ENCODE assay signal across 22 mouse cellular contexts in genomic region chr12:105029890-105030289, GRCm38 (mm10). TPM values are rescaled to one million over a fixed set of nuclear protein-coding genes. Genes with fewer than 3 reads are reported as not detected.
DNase-seq lines count a peak whose midpoint lies in the region; ATAC-seq and TF ChIP-seq lines count a peak whose summit lies in the region.
"Had no signal": no experiment of that assay in that cellular context is flagged by ENCODE, and none has a peak within 500 bp of the region (broad histone marks: within the 10 kb centered on the region; RNA-seq: fewer than 3 reads in every experiment).

No protein-coding gene starts in this region.

- no peaks in the 10 kb centered on the region for H3K9me3 ChIP-seq in heart, embryonic 11.5 days (replicated peaks; ENCODE audit: control insufficient read depth, low read length)
- no peaks in the 10 kb centered on the region for H3K9me3 ChIP-seq in neural tube, embryonic 13.5 days
- no peaks in the 10 kb centered on the region for H3K9me3 ChIP-seq in liver, embryonic 14.5 days (ENCODE audit: control insufficient read depth, low read length)
- H3K9me3 ChIP-seq: forebrain, embryonic 10.5 days; forebrain, embryonic 15.5 days; heart, embryonic 12.5 days; limb, embryonic 13.5 days; midbrain, embryonic 13.5 days had no signal

- no peak for DNase-seq in heart, postnatal 14 days
- no peak for DNase-seq in neural tube, embryonic 10.5 days (ENCODE audit: extremely low spot score, low spot score)
- no peak for DNase-seq in liver, embryonic 14.5 days (ENCODE audit: low read depth in 3 of 3, low spot score in 3 of 3)
- DNase-seq in cerebellum, postnatal 14 days = no peak
- DNase-seq in left cerebral cortex, adult 2 months (ENCODE audit: extremely low spot score in 1 of 2, low spot score in 2 of 2) = no peak
- DNase-seq: adrenal gland, adult 8-10 months; cerebellum, adult 18-20 months; cerebellum, postnatal 10 days; gastrocnemius, postnatal 25 days; kidney, adult 11 months; kidney, postnatal 25 days; lung, adult 2 months; thymus, postnatal 4 days had no signal

- WGBS in heart, embryonic 11.5 days (ENCODE audit: insufficient replicate concordance) = 87% methylated on average over 9 of the region's 9 CpGs
- 84% methylated on average over 9 of the region's 9 CpGs for WGBS in neural tube, embryonic 13.5 days
- 80% methylated on average over 9 of the region's 9 CpGs for WGBS in liver, embryonic 14.5 days (ENCODE audit: insufficient replicate concordance)

- TF ChIP-seq CTCF in liver, embryonic 14.5 days (IDR thresholded peaks at IDR 0.05; ENCODE audit: low read depth) = no peak
- no peak for TF ChIP-seq CTCF in left cerebral cortex, adult 2 months (IDR thresholded peaks at IDR 0.05)

- peak overlapping the region; percentile 68; the same call in 1 of the 2 replicates for H3K4me2 ChIP-seq in heart, embryonic 11.5 days
- H3K4me2 ChIP-seq in neural tube, embryonic 13.5 days = peak overlapping the region; percentile 99; the same call in 1 of the 2 replicates
- peak overlapping the region; percentile 85 for H3K4me2 ChIP-seq in liver, embryonic 14.5 days (ENCODE audit: low read depth)
- no peak overlapping the region for H3K4me2 ChIP-seq in myocyte (ENCODE audit: low read depth)

- H3K9ac ChIP-seq in heart, embryonic 11.5 days (ENCODE audit: low read depth, low read length) = no peak overlapping the region
- H3K9ac ChIP-seq in neural tube, embryonic 13.5 days = no peak overlapping the region
- peak overlapping the region; percentile 89 for H3K9ac ChIP-seq in liver, embryonic 14.5 days (replicated peaks)
- H3K9ac ChIP-seq: heart, embryonic 12.5 days had no signal

- peaks cover 12% of the 10 kb centered on the region for H3K36me3 ChIP-seq in heart, embryonic 11.5 days (ENCODE audit: control insufficient read depth, insufficient read depth, low read length)
- H3K36me3 ChIP-seq in neural tube, embryonic 13.5 days = peaks cover 16% of the 10 kb centered on the region
- peaks cover 29% of the 10 kb centered on the region for H3K36me3 ChIP-seq in liver, embryonic 14.5 days (replicated peaks; ENCODE audit: control insufficient read depth, insufficient read depth, low read depth)
- no peaks in the 10 kb centered on the region for H3K36me3 ChIP-seq in myocyte (ENCODE audit: control insufficient read depth, insufficient read depth)

- H3K4me1 ChIP-seq in heart, embryonic 11.5 days (ENCODE audit: control insufficient read depth, insufficient read depth, low read length) = peaks cover 23% of the 10 kb centered on the region
- H3K4me1 ChIP-seq in neural tube, embryonic 13.5 days (replicated peaks) = peaks cover 39% of the 10 kb centered on the region
- peaks cover 35 to 37% of the 10 kb centered on the region in 2 experiments for H3K4me1 ChIP-seq in liver, embryonic 14.5 days (replicated peaks; ENCODE audit: control insufficient read depth in 2 of 2, insufficient read depth in 2 of 2, low read length in 1 of 2)

- no peak for ATAC-seq in heart, embryonic 11.5 days (replicated peaks; ENCODE audit: insufficient number of reproducible peaks, low FRiP score, low TSS enrichment)
- no peak for ATAC-seq in neural tube, embryonic 13.5 days (ENCODE audit: low read depth)
- no peak for ATAC-seq in liver, embryonic 14.5 days (ENCODE audit: insufficient read depth)
- ATAC-seq: forebrain, embryonic 15.5 days; midbrain, embryonic 13.5 days had no signal

- intact Hi-C loops in heart, postnatal 14 days (cut with DNase I) = loop anchor here (10.0 kb wide), 2 partner anchors 275 to 775 kb away; partner anchors contain the start of gene Dicer1
- intact Hi-C loops in left cerebral cortex, adult 2 months (cut with DNase I) = loop anchor here (5.0 to 10.0 kb wide), 3 partner anchors 195 to 585 kb away; partner anchors contain the start of gene Dicer1

- H3ac ChIP-seq in myocyte (ENCODE audit: control insufficient read depth, insufficient read length) = no peak overlapping the region

- no peak for TF ChIP-seq EP300 in liver, embryonic 14.5 days (IDR thresholded peaks at IDR 0.05; ENCODE audit: low read depth)

- no peak for TF ChIP-seq POLR2A in myocyte (IDR thresholded peaks at IDR 0.05; ENCODE audit: insufficient read length, low read depth)

- H3K79me2 ChIP-seq in myocyte (ENCODE audit: control insufficient read depth, insufficient read depth) = peaks cover 43% of the 10 kb centered on the region

- no peak overlapping the region for H3K27ac ChIP-seq in heart, embryonic 11.5 days (ENCODE audit: low read depth, low read length)
- H3K27ac ChIP-seq in neural tube, embryonic 13.5 days (replicated peaks) = no peak overlapping the region
- peak overlapping the region; percentile 84 for H3K27ac ChIP-seq in liver, embryonic 14.5 days
- no peak overlapping the region for H3K27ac ChIP-seq in left cerebral cortex, adult 2 months
- H3K27ac ChIP-seq: forebrain, embryonic 10.5 days; forebrain, embryonic 15.5 days; hindbrain, embryonic 14.5 days; limb, embryonic 13.5 days; midbrain, embryonic 13.5 days had no signal

- no peaks in the 10 kb centered on the region for H3K27me3 ChIP-seq in heart, embryonic 11.5 days (ENCODE audit: control insufficient read depth, insufficient read depth, low read length)
- no peaks in the 10 kb centered on the region for H3K27me3 ChIP-seq in neural tube, embryonic 13.5 days
- H3K27me3 ChIP-seq in liver, embryonic 14.5 days (ENCODE audit: control insufficient read depth, insufficient read depth, low read length) = no peaks in the 10 kb centered on the region
- H3K27me3 ChIP-seq in myocyte (ENCODE audit: control insufficient read depth, insufficient read depth, insufficient read length) = no peaks in the 10 kb centered on the region
- H3K27me3 ChIP-seq: forebrain, embryonic 15.5 days; heart, embryonic 12.5 days; limb, embryonic 13.5 days; midbrain, embryonic 13.5 days had no signal

- 0 out of 2 replicates have a peak overlapping the region, but pooled peaks have one; percentile 8 for H3K4me3 ChIP-seq in heart, embryonic 11.5 days (ENCODE audit: low read depth, low read length)
- no peak overlapping the region for H3K4me3 ChIP-seq in neural tube, embryonic 13.5 days
- peak overlapping the region in 1 of 2 experiments; percentile 90; a peak in 2 of 4 replicates for H3K4me3 ChIP-seq in liver, embryonic 14.5 days (ENCODE audit: insufficient read depth in 1 of 2, low read depth in 2 of 2, low read length in 2 of 2)
- peak overlapping the region; percentile 74 for H3K4me3 ChIP-seq in myocyte
- no peak overlapping the region for H3K4me3 ChIP-seq in left cerebral cortex, adult 2 months
- H3K4me3 ChIP-seq: forebrain, embryonic 15.5 days had no signal

TF ChIP-seq in myocyte, 11 proteins besides CTCF, POLR2A, EP300 and RAD21:
- TF ChIP-seq SRF (IDR thresholded peaks at IDR 0.05; ENCODE audit: control insufficient read depth, insufficient read length, low read depth) (no peak), MYOG (IDR thresholded peaks at IDR 0.05; ENCODE audit: control insufficient read depth in 1 of 3, insufficient read depth in 1 of 3, insufficient read length in 2 of 3, low read depth in 2 of 3) (no peak), POLR2AphosphoS2 (IDR thresholded peaks at IDR 0.05; ENCODE audit: insufficient read length, low read depth) (no peak), E2F4 (IDR thresholded peaks at IDR 0.05; ENCODE audit: insufficient read depth) (no peak), MAX (IDR thresholded peaks at IDR 0.05; ENCODE audit: low read depth) (no peak), USF1 (IDR thresholded peaks at IDR 0.05; ENCODE audit: low read depth) (no peak), REST (IDR thresholded peaks at IDR 0.05; ENCODE audit: insufficient read depth, insufficient read length) (no peak), TCF3 (IDR thresholded peaks at IDR 0.05; ENCODE audit: insufficient read length, low read depth) (no peak), CEBPB (IDR thresholded peaks at IDR 0.05; ENCODE audit: insufficient read depth, poor library complexity, severe bottlenecking) (no peak), MYOD1 (IDR thresholded peaks at IDR 0.05; ENCODE audit: control insufficient read depth in 1 of 3, insufficient read length in 2 of 3, low read depth in 2 of 3) (no peak), TCF12 (IDR thresholded peaks at IDR 0.05; ENCODE audit: insufficient read depth, poor library complexity, severe bottlenecking) (no peak)
TF ChIP-seq in myocyte: peak in this region for 0.

RNA-seq across cellular contexts. Expression of gene Glrx5, which starts 2.6 kb away (rescaled TPM):
- 214 and 254 TPM in 2 replicates for polyA plus RNA-seq in heart, embryonic 11.5 days (2014; fragmentation: Nextera tagmentation; extraction: Ambion mirVana)
- total RNA-seq in heart, postnatal 14 days (2021) = 10 to 100 TPM; 90.2 to 91.5 TPM
- 151 and 167 TPM in 2 replicates for polyA plus RNA-seq in neural tube, embryonic 13.5 days (2015; fragmentation: Nextera tagmentation; extraction: Ambion mirVana)
- 93.7 and 238 TPM in 2 replicates for polyA plus RNA-seq in liver, embryonic 14.5 days (2012; rRNA removed)
- 622 and 681 TPM in 2 replicates for polyA plus RNA-seq in liver, embryonic 14.5 days (2014; fragmentation: Nextera tagmentation; extraction: Ambion mirVana)
- 52.4 TPM for polyA plus RNA-seq in myocyte (2012; fragmentation: generic; extraction: Trizol)
- total RNA-seq in left cerebral cortex, adult 2 months (2021) = 10 to 100 TPM; 46.0 to 50.2 TPM

RNA-seq across cellular contexts. Expression of gene Syne3, which starts 20.3 kb away (rescaled TPM):
- 0.10 and 0.42 TPM in 2 replicates for polyA plus RNA-seq in heart, embryonic 11.5 days (2014; fragmentation: Nextera tagmentation; extraction: Ambion mirVana)
- total RNA-seq in heart, postnatal 14 days (2021) = 1 to 10 TPM; 5.2 to 6.1 TPM
- 0.28 and 0.32 TPM in 2 replicates for polyA plus RNA-seq in neural tube, embryonic 13.5 days (2015; fragmentation: Nextera tagmentation; extraction: Ambion mirVana)
- 1.7 and 2.2 TPM in 2 replicates for polyA plus RNA-seq in liver, embryonic 14.5 days (2012; rRNA removed)
- polyA plus RNA-seq in liver, embryonic 14.5 days (2014; fragmentation: Nextera tagmentation; extraction: Ambion mirVana) = 1.6 and 1.7 TPM in 2 replicates
- polyA plus RNA-seq in myocyte (2012; fragmentation: generic; extraction: Trizol) = 11.6 TPM
- total RNA-seq in left cerebral cortex, adult 2 months (2021) = 1 to 10 TPM; 1.7 to 1.9 TPM

Comparison
In these comparisons a context has a peak if more than half of its experiments do, and no peak if none do; other contexts are left out.
1. H3K4me3 ChIP-seq: peak in heart, embryonic 11.5 days (single experiment) and myocyte (single experiment); none in neural tube, embryonic 13.5 days (single experiment) and left cerebral cortex, adult 2 months (single experiment).